In genomic region chr17:11087823-11088222, GRCm38 (mm10) we compare ENCODE assay signal across 16 mouse cellular contexts.
DNase-seq lines count a peak whose midpoint lies in the region; ATAC-seq lines count a peak whose summit lies in the region.
"Had no signal": no experiment of that assay in that cellular context is flagged by ENCODE, and none has a peak within 500 bp of the region (broad histone marks: within the 10 kb centered on the region; RNA-seq: fewer than 3 reads in every experiment).

No protein-coding gene starts in this region.

- H3K27me3 ChIP-seq in lung, embryonic 15.5 days, result no peaks in the 10 kb centered on the region
- no peaks in the 10 kb centered on the region for H3K27me3 ChIP-seq in forebrain, embryonic 14.5 days (replicated peaks; ENCODE audit: control insufficient read depth, insufficient read depth, low read length)
- H3K27me3 ChIP-seq in limb, embryonic 11.5 days (ENCODE audit: control insufficient read depth, insufficient read depth, low read length), result no peaks in the 10 kb centered on the region
- no peaks in the 10 kb centered on the region for H3K27me3 ChIP-seq in neural tube, embryonic 15.5 days (replicated peaks)
- H3K27me3 ChIP-seq: liver, embryonic 15.5 days; midbrain, embryonic 12.5 days had no signal

- peak; percentile 42; the same call in 1 of the 2 replicates for ATAC-seq in lung, embryonic 15.5 days (ENCODE audit: borderline replicate concordance, extremely low read depth, low FRiP score, low TSS enrichment)
- peak; percentile 66 for ATAC-seq in forebrain, embryonic 14.5 days
- ATAC-seq in limb, embryonic 11.5 days (ENCODE audit: insufficient number of reproducible peaks, low FRiP score, low TSS enrichment, low read depth), result no peak
- no peak for ATAC-seq in neural tube, embryonic 15.5 days (ENCODE audit: low FRiP score)

- no peak overlapping the region for H3K4me2 ChIP-seq in lung, embryonic 15.5 days
- no peak overlapping the region for H3K4me2 ChIP-seq in forebrain, embryonic 14.5 days (ENCODE audit: low read length)
- H3K4me2 ChIP-seq in limb, embryonic 11.5 days (ENCODE audit: low read depth, severe bottlenecking), result no peak overlapping the region
- no peak overlapping the region for H3K4me2 ChIP-seq in neural tube, embryonic 15.5 days
- H3K4me2 ChIP-seq: liver, embryonic 15.5 days; midbrain, embryonic 12.5 days had no signal

- H3K36me3 ChIP-seq in lung, embryonic 15.5 days, result no peaks in the 10 kb centered on the region
- no peaks in the 10 kb centered on the region for H3K36me3 ChIP-seq in forebrain, embryonic 14.5 days (ENCODE audit: control insufficient read depth, insufficient read depth, low read length)
- H3K36me3 ChIP-seq in limb, embryonic 11.5 days (ENCODE audit: control insufficient read depth, insufficient read depth, low read length), result no peaks in the 10 kb centered on the region
- no peaks in the 10 kb centered on the region for H3K36me3 ChIP-seq in neural tube, embryonic 15.5 days
- H3K36me3 ChIP-seq: liver, embryonic 15.5 days; midbrain, embryonic 12.5 days had no signal

- H3K4me1 ChIP-seq in lung, embryonic 15.5 days, result peaks cover 3% of the 10 kb centered on the region; the same call in 1 of the 2 replicates
- peaks cover 4% of the 10 kb centered on the region; the same call in 1 of the 2 replicates for H3K4me1 ChIP-seq in forebrain, embryonic 14.5 days (ENCODE audit: control insufficient read depth, insufficient read depth, low read length)
- H3K4me1 ChIP-seq in limb, embryonic 11.5 days (ENCODE audit: control insufficient read depth, insufficient read depth, low read length), result peaks cover 5% of the 10 kb centered on the region; the same call in 1 of the 2 replicates
- peaks cover 15% of the 10 kb centered on the region; the same call in 1 of the 2 replicates for H3K4me1 ChIP-seq in neural tube, embryonic 15.5 days
- H3K4me1 ChIP-seq: liver, embryonic 15.5 days had no signal

- DNase-seq in lung, adult 18-20 months, result no peak
- DNase-seq in forebrain, embryonic 14.5 days (ENCODE audit: low spot score), result peak; percentile 57
- DNase-seq in limb, embryonic 11.5 days (ENCODE audit: low spot score), result peak; percentile 58
- no peak for DNase-seq in heart, postnatal 14 days
- no peak for DNase-seq in cerebellum, adult 11 months
- DNase-seq in frontal cortex, postnatal 10 days (ENCODE audit: low spot score in 2 of 2), result no peak
- DNase-seq: adrenal gland, postnatal 14 days; cerebellum, adult 2 months; heart, adult 2 months; kidney, postnatal 25 days; thymus, postnatal 14 days had no signal

- 29% methylated on average over 8 of the region's 8 CpGs for WGBS in lung, embryonic 15.5 days
- 43% methylated on average over 8 of the region's 8 CpGs for WGBS in forebrain, embryonic 14.5 days
- 19% methylated on average over 8 of the region's 8 CpGs for WGBS in limb, embryonic 11.5 days
- WGBS in neural tube, embryonic 15.5 days, result 22% methylated on average over 8 of the region's 8 CpGs

- no peak overlapping the region for H3K4me3 ChIP-seq in lung, embryonic 15.5 days
- H3K4me3 ChIP-seq in forebrain, embryonic 14.5 days (ENCODE audit: low read depth, low read length), result no peak overlapping the region
- no peak overlapping the region for H3K4me3 ChIP-seq in limb, embryonic 11.5 days (ENCODE audit: low read depth, low read length)
- H3K4me3 ChIP-seq in neural tube, embryonic 15.5 days (replicated peaks), result no peak overlapping the region
- H3K4me3 ChIP-seq: heart, adult 2 months; left cerebral cortex, adult 2 months; liver, embryonic 15.5 days; midbrain, embryonic 12.5 days had no signal

- H3K9ac ChIP-seq in lung, embryonic 15.5 days, result no peak overlapping the region
- no peak overlapping the region for H3K9ac ChIP-seq in forebrain, embryonic 14.5 days (ENCODE audit: low read length)
- H3K9ac ChIP-seq in limb, embryonic 11.5 days (ENCODE audit: low read length), result no peak overlapping the region
- H3K9ac ChIP-seq in neural tube, embryonic 15.5 days (replicated peaks), result no peak overlapping the region
- H3K9ac ChIP-seq: liver, embryonic 15.5 days; midbrain, embryonic 12.5 days had no signal

- no peaks in the 10 kb centered on the region for H3K9me3 ChIP-seq in lung, embryonic 15.5 days
- no peaks in the 10 kb centered on the region for H3K9me3 ChIP-seq in forebrain, embryonic 14.5 days (replicated peaks; ENCODE audit: control insufficient read depth, low read length)
- H3K9me3 ChIP-seq in limb, embryonic 11.5 days (ENCODE audit: control insufficient read depth, low read length), result no peaks in the 10 kb centered on the region
- no peaks in the 10 kb centered on the region for H3K9me3 ChIP-seq in neural tube, embryonic 15.5 days (replicated peaks)
- H3K9me3 ChIP-seq: liver, embryonic 15.5 days; midbrain, embryonic 12.5 days had no signal

- no peak overlapping the region for H3K27ac ChIP-seq in lung, embryonic 15.5 days
- H3K27ac ChIP-seq in forebrain, embryonic 14.5 days (ENCODE audit: low read depth, low read length), result peak overlapping the region; percentile 28; the same call in 1 of the 2 replicates
- H3K27ac ChIP-seq in limb, embryonic 11.5 days (replicated peaks; ENCODE audit: low read depth, low read length), result no peak overlapping the region; the same call in 1 of the 2 replicates
- peak overlapping the region; percentile 43 for H3K27ac ChIP-seq in neural tube, embryonic 15.5 days (replicated peaks)
- H3K27ac ChIP-seq: heart, adult 2 months; left cerebral cortex, adult 2 months; liver, embryonic 15.5 days; midbrain, embryonic 12.5 days had no signal

- intact Hi-C loops in heart, postnatal 14 days (cut with DNase I), result no loop called here

Comparison
In these comparisons a context has a peak if more than half of its experiments do, and no peak if none do; other contexts are left out.
1. ATAC-seq: peak in lung, embryonic 15.5 days (single experiment) and forebrain, embryonic 14.5 days (single experiment); none in limb, embryonic 11.5 days (single experiment) and neural tube, embryonic 15.5 days (single experiment).
2. H3K27ac ChIP-seq: peak in forebrain, embryonic 14.5 days (single experiment) and neural tube, embryonic 15.5 days (single experiment); none in lung, embryonic 15.5 days (single experiment) and limb, embryonic 11.5 days (single experiment).
3. DNase-seq: peak in forebrain, embryonic 14.5 days (single experiment) and limb, embryonic 11.5 days (single experiment); none in lung, adult 18-20 months (0 of 2), heart, postnatal 14 days (0 of 2), cerebellum, adult 11 months (single experiment) and frontal cortex, postnatal 10 days (0 of 2).